Mouse (Mus musculus): Measurements from ENCODE around the gene Gm525.

DNA sequence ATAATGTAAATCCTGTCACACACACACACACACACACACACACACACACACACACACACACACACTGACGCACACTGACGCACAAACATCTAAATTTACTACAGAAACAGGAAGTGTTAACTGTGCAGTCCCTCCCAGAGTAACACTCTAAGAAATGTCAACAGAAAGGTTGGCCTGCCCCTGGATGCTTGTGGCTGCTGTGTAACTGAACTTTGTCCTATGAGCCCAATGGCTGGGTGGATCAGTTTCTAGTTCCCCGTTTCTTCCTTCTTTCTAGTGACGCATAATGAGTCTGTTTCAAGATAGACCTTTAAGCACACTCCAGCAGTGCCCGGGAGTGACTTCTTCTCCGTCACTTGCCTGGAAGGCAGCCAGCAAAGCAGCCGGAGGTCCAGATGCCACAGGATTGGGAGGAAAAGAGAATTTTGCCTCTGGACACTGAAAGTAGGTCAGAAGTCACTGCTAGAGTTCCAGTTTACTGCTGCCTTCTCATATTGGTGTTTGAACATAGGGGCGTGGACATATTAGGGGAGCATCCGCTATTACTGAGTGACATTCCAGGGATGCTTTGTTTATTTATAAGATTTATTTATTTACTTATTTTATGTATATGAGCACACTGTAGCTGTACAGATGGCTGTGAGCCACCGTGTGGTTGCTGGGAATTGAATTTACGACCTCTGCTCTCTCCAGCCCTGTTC lies 49.3 kb upstream of the Gm525 start:
- TF ChIP-seq CTCF (IDR thresholded peaks at IDR 0.05; ENCODE audit: low read depth) (no peak), EP300 (IDR thresholded peaks at IDR 0.05; ENCODE audit: low read depth) (peak; percentile 7; the same call in 1 of the 2 replicates)
